Mouse (Mus musculus): ENCODE results near the gene Neb.

Gene Neb

DNA sequence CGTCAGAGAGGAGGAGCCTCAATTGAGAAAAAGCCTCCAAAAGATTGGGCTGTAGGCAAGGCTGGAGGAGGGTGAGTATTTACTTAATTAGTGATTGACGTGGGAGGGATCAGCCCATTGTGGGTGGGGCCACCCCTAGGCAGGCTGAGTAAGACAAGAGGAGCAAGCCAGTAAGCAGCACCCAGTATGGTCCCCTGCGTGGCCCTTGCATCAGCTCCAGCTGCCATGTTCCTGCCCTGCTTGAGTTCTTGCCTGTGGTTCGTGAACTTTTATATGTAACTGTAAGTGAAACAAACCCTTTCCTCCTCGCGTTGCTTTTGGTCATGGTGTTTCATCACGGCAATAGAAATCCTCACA lies at the start of gene Neb:
Neb (minus strand) TSS at position 27 of the 357 bp plus-strand sequence.
- DNase-seq (ENCODE audit: low read depth, low spot score), result no peak

DNA sequence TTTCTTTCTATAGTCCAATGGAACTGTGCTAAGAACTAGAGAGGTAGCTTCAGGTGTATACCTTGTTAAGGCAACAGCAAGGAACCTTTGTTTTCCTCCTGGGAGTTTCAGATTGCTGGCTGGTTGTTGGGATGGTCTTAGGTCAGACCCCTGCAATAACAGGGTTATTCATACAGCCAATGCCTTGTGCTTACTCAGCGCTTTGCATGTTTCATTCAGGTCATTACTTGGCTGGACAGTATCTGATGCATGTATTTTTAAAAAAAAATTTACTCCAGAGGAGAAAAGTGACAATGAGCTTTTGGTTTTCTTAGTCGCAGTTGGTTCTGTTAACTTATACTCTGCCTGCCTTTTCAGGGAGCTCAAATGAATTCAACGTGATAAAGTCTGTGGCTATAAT lies 49.1 kb upstream of the Neb start:
- no peak for DNase-seq (ENCODE audit: low read depth, low spot score)

DNA sequence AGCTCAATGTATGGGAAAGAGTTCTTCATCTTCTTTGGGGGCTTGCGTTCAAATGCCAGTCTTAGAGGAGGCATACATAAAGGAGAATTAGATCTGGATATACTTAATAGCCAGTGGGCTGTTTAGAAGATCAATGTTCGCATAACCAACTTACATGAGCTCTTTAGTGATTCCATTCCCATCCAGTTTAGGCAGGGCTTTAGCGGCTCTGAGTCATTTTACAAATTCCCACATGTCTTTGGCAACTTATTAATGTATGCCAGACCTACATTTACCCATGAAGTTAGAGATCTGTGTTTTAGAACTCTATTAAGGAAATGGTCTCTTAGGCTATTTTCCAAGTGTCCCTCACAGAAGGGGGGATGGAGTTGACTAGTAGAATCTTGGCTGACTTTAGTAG lies 47.8 kb upstream of the Neb start:
- DNase-seq (ENCODE audit: low read depth, low spot score), result peak; percentile 51

DNA sequence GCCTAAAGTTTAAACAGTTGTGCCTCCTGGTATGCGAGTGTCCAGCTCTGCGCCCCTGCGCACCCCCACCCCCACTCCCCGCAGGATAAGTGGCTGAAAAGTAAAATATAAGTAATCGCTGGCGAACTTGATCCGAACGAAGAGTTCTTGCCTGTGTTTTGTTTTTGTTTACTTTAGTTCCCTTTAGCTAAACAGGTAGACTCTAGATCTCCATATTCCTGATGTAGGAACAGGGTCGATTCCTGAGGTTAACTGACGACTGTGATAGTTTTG lies 47.2 kb upstream of the Neb start:
- DNase-seq (ENCODE audit: low read depth, low spot score), result no peak

DNA sequence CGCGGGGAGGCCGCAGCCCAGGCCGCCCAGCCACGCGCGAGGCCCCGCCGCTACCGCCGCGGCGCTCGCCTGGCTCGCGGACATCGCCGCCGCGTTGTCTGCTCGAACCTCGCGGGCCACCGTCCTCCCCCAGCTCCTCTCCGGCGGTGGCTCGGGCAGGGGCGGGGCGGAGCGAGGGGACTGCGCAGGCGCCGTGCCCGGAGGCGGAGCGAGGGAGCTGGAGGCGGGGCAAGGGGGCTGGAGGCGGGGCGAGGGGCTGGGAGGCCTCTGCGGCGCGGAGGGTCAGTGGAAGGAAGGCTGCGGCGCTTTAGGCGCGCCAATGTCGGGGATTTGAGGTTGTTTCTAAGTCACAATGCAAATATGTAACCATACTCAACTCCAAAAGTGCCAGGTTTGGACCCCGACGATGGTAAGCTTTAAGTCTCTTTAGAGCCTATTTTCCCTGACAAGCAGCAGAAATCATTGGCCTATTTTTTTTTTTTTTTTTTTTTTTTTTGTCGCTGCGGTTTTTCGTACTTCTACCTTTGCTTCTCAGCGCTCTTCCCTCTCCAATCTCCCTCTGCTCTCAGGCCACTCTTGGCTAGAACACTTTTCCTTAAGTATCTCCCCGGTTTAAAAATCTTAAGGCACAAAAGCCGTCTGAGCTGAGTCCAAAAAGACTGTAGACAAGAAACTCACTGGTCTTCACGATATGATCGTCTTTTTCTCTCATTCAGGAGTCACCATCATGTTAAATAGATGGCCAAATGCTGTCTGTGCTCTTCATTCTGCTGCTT lies 46.7 kb upstream of the Neb start, which contains the start of gene Arl5a:
Arl5a (minus strand) TSS at position 155 of the 776 bp plus-strand sequence.
- DNase-seq (ENCODE audit: low read depth, low spot score), result peak; percentile 80

DNA sequence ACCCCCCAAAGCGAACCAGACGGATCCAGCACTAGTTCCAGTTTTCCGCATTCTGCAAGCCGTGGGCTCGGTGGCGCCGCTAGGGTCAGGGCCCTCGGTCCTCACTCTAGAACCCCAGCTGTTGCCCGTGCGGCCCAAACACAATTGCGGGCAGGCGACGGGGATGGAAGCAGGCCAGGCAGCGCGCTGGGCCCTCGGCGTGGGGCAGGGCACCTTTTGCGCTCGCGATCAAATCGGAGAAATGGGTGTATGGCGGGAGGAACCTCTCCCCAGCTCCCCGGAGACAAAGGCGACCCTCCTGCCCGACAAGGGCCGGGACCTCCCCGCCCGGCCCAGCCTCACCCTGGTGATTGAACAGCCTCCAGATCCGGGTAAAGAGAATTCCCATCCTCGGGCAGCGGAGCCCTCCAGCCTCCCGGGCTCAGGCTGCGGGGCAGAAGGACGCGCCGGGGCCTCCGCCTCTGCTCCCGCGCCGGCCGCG lies 46.0 kb upstream of the Neb start:
- peak; percentile 56 for DNase-seq (ENCODE audit: low read depth, low spot score)

DNA sequence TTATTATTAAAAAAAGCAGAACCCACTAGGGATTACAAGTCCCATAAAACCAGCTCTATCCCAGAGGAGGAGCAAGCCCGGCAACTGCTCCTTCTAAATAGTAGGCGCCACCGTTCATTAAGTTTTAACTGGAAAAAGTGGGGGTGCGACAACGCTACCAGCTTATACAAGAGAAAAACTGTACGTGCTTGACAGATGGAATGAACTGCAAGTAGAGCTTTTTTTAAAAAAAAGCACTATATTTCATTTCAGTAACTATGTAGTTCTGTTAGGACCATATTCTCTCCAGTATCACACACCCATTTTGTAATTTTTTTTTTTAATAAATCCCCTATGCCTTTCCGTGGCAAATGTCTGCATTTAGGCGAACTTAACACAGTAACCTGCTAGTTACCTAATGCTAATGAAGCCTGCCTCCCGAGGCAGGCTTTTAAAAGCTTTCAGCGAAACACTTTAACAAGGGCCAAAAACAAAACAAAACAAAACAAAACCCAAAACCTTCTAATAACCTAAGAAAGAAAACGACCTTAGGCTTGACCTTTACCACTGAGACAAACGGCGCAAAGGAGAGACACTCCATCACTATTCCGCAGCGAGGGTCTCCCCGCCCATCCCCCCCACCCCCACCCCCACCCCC lies 45.5 kb upstream of the Neb start:
- DNase-seq (ENCODE audit: low read depth, low spot score), result peak; percentile 34

DNA sequence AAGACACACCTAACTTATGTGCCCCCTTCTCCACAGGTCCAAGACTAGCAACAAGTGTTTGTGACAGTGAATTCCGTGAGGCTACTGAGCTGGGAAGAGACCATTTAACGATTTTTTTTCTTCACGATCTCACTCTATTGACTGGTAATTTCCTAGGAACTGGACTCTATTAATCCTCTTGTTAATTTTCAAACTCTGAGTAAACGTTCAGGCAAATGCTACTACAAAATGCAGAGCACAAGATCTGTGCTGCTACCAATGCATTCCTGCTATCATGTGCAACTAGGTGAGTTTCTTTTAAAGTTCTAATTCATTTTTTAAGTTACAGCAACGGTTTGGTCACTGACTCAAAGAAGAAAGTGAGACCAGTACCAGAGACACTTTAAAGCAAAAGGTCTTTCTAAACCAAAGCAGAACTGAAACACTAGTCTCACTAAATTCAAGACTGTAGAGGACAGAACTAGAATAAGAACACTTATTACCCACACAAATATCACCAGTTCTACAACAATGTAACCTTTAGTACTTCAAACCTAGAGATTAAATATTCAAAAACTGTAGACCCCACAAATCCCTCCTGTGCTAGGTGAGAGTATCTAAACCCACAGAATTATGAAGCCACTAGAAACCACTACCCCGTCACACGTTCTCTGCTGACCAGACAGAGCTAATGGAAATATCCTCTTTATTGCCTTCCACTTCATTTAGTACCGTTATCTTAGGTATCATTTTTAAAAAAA lies 44.8 kb upstream of the Neb start:
- DNase-seq (ENCODE audit: low read depth, low spot score), result no peak

DNA sequence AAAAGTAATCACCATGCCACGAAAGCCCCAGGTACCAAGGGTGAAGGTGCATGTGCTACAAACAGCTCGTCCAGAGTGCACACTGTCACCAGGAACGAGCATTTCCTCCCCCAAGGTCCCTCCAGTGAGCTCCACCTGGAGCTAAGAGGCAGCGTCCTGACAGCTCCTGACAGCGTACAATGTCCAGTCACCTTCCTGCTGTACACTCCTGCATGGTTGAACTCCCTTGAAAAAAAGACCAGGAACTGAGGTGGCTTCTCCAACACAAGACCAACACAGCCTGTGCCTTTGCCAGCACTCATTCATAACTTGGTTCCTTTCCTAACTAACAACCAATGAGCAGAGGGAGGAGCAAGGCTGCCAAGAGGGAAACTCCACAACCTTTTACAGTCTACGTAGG lies 42.9 kb upstream of the Neb start:
- no peak for DNase-seq (ENCODE audit: low read depth, low spot score)

DNA sequence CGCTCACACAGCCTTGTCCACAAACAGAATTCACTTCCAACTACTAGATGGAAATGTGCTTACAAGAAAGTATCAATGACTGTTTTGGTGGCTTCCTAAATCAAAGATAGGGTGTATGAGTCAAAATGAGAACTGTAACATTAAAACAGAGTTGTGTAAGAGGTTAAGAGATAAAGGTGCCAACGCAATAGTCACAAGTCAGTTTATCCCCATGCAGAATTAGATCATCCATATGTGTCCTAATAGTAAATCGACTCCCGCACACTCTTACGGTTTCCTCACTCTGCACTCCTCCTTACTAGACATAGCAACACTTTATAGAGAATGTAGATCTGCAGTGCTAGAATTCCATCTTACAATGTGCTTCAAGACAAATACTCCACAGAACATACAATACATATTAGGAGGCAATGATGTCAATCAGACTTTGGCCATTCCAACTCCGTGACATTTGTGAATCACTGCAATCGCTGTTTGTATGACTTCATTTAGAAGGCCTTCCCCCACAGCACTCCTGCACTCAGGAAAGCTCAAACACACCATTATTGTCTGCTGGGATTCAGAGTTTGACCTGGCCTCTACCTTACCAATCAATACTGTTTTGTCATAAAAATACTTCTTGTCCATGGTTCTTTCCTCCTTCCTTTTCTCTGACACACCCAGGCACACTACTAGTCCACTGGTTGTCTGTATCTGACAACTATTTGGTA lies 41.9 kb upstream of the Neb start:
- DNase-seq (ENCODE audit: low read depth, low spot score), result no peak

DNA sequence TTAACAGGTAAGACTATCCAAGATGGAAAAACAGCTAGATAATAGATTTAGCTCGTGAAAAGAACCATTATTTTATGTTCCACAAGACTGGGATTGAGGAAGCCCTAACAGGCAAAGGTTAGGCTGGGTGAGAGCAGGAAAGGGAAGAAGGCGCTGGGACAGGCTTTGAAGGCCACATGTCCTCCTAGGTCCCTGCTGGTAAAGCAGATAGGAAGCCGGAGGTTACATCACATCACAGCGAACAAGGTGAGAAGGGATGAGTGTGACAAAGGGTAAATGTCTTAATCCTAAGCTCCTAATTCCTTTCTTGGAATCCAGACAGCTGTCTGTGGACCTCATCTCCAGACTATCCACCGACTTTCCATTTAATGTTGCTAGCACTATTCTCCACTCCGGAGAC lies 41.0 kb upstream of the Neb start:
- DNase-seq (ENCODE audit: low read depth, low spot score), result no peak

DNA sequence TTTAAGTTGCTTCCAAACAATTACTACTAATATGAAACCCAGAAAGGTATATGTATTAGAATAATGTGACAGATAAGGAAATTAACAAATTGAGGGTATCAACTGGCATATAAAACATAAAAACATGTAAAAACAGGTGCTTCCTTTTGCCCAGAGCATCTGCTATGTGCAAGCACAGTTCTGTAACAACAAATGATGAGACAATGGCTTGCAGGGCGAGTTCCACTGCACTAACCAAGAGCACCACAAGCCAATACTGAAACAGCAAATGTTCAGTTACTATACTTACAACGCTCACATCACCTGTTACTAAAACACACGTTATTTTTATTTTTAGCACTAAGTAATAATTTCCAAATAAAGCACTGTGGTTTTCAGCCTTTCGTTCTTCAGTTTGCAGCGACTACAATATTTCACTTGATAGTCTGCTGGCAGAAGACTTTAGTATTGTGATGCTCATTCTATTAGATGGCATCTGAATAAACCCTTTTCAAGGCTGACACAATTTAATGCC lies 34.3 kb upstream of the Neb start:
- no peak for DNase-seq (ENCODE audit: low read depth, low spot score)

DNA sequence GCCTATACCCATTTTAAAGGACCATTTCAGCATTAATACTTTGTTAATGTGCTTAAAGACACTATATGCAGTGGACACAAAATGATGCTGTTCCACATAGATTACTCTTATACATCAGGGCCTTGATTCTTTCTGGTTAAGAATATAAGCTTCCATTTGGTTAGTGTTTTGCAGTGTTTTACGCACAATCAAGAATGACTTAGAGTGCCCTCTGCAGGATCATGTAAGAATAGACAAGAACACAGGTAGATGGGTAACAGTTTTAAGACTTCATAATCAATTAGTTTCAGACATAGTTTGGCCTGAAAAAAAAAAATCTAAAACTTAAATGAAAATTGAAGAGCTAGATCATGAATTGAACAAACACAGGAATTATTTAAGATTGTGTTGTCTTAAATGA lies 28.2 kb upstream of the Neb start:
- peak; percentile 39 for DNase-seq (ENCODE audit: low read depth, low spot score)

DNA sequence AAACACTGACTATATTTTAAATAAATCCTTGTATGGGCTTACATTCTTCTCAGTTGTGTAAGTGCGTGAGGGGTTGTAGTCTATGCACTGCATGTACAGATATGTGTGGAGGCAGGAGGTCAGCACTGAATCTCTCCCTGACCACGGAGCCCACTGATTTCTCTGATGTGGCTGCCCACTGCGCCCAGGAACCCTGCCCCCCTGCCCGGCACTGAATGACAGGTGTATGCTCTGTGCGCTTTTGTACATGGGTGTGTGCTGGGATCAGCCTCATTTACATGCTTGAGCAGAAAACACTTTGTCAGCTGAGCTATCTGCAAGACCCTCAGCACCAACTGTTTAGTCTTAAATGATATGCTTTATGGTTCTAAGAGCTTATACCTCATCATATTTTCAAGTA lies 27.0 kb upstream of the Neb start:
- DNase-seq (ENCODE audit: low read depth, low spot score), result no peak

DNA sequence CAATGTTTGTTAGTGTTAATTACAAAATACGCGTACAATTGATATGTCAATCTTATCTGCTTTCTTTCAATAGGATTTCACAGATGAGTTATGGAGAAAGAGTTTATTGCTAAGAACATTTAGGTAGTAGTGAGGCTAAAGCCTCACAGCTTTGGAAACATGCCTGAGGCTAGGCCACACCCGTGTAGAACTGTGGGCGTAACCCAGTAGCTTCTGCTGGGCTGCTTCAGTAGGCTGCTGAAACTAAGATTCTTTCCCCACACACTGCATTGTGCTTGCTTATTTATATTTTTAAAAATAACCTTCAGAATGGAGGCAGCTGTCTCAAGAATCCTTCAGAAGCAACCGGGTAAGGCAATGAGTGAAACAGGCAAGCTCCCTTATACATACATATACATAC lies 16.3 kb upstream of the Neb start:
- DNase-seq (ENCODE audit: low read depth, low spot score), result peak; percentile 38

DNA sequence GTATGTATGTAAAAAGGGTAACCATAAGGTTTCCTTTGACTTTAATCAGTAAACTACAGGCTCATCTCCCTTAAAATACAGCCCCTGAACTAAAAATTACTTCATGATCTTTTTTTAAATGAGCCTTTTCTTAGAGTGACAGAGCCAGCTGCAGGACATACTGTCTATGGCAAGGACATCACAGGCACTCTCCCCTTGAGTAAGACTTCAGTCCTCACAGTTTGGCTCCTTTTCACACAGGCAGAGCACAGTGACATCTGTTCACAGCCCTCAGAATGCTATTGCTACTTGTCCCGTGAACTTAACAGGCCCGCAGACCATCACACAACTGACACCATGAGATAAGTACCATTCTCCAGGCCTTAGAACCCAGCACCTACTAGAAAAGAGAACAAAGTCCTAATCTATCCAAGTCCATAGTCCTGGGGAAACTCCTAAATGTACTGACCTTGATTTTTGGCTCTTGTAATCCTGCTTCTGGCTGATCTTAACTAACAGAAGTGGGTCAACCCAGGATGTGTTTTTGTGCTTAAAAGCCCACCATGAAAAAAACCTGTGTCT lies 12.2 kb upstream of the Neb start:
- DNase-seq (ENCODE audit: low read depth, low spot score), result no peak

DNA sequence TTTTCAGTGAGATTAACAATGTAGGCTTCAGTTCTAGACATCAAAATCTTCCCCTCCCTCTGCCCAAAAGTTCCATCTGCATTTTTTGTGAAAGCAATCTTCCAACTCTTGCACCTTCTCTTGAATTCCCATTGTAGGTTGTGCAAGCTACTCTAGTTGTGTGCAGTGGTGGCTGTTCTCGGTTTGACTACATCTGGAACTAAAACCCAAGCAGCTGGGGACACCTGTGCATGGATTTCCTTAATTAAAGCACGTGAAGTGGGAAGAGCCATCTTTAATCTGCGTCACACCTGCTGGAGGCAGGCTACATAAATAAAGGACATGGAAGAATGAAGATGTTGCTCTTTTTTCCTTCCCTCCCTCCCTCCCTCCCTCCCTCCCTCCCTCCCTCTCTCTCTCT lies 11.7 kb upstream of the Neb start:
- no peak for DNase-seq (ENCODE audit: low read depth, low spot score)

DNA sequence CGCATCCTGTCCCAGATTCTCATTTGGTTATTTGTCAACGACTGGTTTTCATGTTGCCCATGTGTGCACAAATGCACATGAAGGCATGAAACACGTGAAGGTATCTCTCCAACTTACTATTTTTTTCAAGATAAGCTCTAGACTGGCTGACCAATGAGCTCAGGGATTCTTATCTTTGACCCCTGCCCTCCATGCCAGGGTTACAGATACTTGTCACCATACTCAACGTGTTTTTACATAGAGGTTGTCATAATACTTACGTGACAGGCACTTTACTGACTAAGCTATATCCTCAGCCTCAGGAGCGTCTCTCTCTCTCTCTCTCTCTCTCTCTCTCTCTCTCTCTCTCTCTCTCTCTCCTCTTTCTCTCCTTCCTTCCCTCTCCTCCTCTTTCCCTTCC lies 8.2 kb upstream of the Neb start:
- no peak for DNase-seq (ENCODE audit: low read depth, low spot score)

DNA sequence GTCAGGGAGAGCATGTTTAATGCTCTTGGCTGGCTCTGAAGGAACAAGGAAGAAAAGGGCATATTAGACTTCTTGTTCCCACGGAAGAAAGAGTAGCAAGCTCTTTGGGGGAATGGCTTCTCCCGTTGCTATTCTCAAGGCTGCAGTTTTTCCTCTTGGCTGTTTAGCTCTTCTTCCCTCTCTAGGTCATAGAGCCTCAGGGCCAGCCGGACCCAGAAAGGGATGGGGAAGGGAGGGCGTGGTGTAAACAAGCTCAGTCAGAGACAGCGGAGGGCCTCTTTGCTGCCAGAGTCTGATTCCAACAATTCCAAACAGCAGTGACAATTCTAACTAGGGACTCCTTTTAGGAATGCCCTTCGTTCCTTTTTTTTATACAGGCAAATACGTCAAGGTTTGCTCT lies 7.8 kb upstream of the Neb start:
- DNase-seq (ENCODE audit: low read depth, low spot score), result no peak

DNA sequence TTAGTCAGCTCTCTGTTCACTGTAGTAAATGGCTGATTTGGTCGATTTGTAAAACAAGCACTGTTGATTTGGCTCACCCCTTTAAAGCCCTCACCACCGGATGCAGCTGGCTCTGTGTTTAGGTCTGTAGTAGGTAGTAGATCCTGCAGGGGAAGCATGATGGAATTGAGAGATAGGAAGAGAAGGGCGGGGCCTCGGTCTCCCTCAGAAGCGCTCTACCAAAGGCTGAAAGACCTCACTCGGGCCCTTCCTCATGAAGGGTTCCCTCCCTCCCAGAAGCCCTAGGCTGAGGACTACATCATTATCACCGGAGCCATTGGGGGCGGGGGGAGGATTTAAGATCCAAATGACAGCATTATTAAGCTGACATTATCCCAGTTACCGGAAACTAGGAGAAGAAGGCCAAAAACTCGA lies 581 bp upstream of the Neb start:
- no peak for DNase-seq (ENCODE audit: low read depth, low spot score)

DNA sequence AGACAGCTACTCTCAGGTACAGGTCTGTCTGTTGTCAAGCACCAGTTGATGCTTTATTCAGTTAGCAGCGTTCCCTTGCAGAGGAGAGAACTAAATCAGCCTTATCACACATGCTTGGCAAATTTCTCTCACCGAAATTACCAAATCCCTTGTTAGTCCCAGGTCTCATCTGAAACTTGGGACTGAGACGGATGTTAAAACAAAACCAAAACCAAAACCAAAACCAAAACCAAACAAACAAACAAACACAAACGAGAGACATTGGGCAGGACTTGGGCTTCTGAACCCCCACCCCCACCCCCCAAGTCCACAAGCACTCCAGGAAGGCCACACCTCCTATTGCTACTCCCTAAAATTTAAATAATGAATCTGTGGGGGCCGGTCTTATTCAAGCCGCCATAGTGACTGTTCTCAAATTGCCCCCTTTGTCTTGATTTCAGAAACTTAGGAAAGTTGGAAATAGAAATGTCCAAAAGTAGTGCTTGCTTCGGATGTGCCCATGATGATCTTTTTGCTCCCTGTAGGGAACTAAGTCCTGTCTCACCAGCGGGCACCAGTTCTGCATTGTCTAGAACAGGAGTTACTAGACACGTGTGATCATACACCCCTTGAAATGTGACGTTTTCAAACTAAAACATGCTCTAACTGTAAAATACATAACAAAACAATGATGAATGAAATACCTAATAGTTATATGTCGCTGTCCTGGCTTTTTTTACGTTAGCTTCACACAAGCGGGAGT lies 397 bp downstream of the Neb start:
- DNase-seq (ENCODE audit: low read depth, low spot score), result no peak
